Mouse (Mus musculus) macrophage (primary cell): ENCODE results near the gene Armt1. TPM values are rescaled to one million over a fixed set of nuclear protein-coding genes. Genes with fewer than 3 reads are reported as not detected.

Experiments
- H3K27ac ChIP-seq: fragments of 350-480 bp; formaldehyde crosslinking; 2 replicates; pipeline ENCODE4 v1.9.0; 2021
- H3K36me3 ChIP-seq: fragments of 350-480 bp; formaldehyde crosslinking; 2 replicates; pipeline ENCODE4 v1.9.0; 2021; ENCODE audit errors: inconsistent target
- H3K4me3 ChIP-seq: fragments of 350-480 bp; formaldehyde crosslinking; 2 replicates; pipeline ENCODE4 v1.9.0; 2021; ENCODE audit errors: inconsistent target
- H3K79me2 ChIP-seq: fragments of 350-480 bp; formaldehyde crosslinking; 2 replicates; pipeline ENCODE4 v1.9.0; 2021; ENCODE audit errors: inconsistent target
- WGBS: methylation state at CpG from one replicate; pipeline ENCODE4 v1.1.7; 2026; ENCODE audit warnings: inconsistent platforms; ENCODE audit not compliant: missing documents; 5-methylcytosine and 5-hydroxymethylcytosine counted together
- polyA plus RNA-seq: library from polyadenylated mRNA; stranded (reverse); fragments of 250-400 nt; gene quantifications from 3 replicates; pipeline ENCODE4 v1.2.4, GENCODE M21; 2018; ENCODE audit warnings: inconsistent platforms

Gene Armt1
- polyA plus RNA-seq, 1 experiment from 2014 or later: 11.5 TPM

DNA sequence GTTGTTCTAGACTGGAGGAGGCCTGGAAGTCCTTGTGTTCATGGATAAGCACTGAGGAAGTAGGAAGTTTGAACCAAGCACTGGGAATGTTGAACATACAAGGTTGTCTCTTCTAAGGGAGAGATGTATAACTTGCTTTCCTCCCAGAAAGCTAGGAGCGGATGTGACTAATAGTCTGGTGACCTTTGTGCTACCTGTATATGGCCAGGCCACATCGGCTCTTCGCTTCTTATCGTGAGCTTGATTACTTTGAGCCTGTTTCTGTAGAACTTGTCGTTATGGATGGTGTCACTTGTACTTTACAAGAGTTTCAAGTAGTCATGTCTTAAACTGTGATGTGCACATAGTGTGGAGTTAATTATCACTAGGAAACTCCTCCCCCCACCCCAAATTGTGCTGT lies 44.3 kb downstream of the Armt1 start:
- Histone ChIP-seq H3K4me3 (no peak overlapping the region), H3K79me2 (no peaks in the 10 kb centered on the region), H3K36me3 (no peaks in the 10 kb centered on the region), H3K27ac (no peak overlapping the region)
- 89% methylated on average over 5 of the region's 5 CpGs for whole genome bisulfite sequencing

DNA sequence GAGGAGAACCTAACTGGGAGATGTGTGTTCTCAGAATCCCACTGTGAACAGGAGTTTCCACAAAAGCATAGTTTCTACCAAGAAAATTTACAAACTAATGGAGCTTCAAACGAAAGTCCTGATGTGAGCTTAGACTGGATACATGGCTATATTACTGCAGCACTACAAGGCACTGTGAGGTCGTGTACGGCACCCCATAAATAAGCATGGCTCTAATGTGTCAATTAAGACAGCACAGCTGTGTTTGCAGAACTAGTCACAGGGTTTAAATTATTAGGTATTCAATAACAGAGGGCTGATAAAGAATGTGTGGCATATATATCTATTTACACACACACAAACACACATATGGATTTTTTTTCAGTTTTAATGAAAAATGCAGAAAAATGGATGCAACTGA lies 48.7 kb downstream of the Armt1 start:
- WGBS: 100% methylated on average over 3 of the region's 3 CpGs

DNA sequence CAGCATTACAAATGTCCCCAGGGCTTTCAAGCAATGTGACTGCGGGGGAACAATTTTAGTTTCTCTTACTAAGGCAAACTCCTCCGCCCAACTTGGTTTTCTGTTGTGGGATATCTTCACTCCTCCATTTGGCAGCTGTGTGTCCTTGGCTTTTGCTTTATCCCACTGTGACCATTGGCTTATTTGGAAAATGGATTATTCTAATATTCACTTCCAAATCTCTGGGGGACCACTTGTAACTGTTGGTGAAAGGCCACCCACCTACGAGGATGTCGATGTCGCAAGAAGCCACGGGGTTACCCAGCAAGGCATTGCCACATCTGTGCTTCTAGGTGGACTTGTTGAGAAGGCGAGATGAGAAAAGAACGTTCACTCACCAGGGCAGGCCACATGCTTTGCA lies 49.4 kb downstream of the Armt1 start:
- no peaks in the 10 kb centered on the region for H3K36me3 ChIP-seq
- WGBS: 52% methylated on average over 8 of the region's 8 CpGs
- H3K79me2 ChIP-seq: no peaks in the 10 kb centered on the region
- no peak overlapping the region for H3K27ac ChIP-seq
- H3K4me3 ChIP-seq: no peak overlapping the region

More for the DNA sequence above, 48.7 kb downstream of the Armt1 start:
- no peak overlapping the region for H3K4me3 ChIP-seq
- H3K79me2 ChIP-seq: no peaks in the 10 kb centered on the region
- H3K36me3 ChIP-seq: no peaks in the 10 kb centered on the region
- H3K27ac ChIP-seq: no peak overlapping the region

DNA sequence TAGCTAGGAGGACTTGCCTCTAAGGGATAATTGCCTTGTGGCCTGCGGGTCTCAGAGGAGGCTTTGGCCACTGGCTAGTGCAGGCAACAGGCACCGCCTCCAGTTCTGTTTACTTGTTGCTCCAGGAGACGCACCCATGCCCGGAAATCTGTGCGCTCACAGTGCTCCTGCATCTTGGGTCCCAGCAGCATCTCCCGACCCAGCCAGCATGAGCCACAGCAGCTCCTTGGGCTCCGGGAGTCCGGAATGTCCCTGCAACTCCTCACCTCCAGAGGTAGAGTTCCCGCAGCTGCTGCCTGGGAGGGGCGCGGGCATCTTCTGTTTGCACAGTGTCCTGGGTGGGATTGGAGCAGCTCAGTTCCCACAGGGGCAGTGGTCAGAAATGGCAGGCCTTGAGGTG lies 50.1 kb downstream of the Armt1 start, which contains the start of gene Ccdc170:
Gene Ccdc170, plus strand, starts transcription at position 148 of the 400 bp plus-strand sequence.
- WGBS: 96% methylated on average over 11 of the region's 11 CpGs
- no peaks in the 10 kb centered on the region for H3K36me3 ChIP-seq

DNA sequence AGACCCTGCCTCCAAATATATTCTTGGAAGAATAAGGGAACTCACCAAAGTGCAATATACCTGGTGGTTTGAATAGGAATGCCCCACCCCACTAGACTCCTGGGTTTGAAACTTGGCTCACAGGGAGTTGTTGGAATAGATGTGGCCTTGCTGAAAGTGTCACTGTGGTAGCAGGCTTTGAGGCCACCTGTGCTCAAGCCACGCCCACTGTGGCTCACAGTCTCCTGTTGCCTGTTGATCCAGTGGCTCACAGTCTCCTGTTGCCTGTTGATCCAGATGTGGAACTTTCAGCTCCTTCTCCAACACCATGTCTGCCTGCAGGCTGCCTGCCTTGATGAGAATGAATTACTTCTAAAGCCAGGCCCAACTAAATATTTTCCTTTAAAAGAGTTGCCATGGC lies 51.6 kb downstream of the Armt1 start:
- no peaks in the 10 kb centered on the region for H3K79me2 ChIP-seq
- no peak overlapping the region for H3K4me3 ChIP-seq
- WGBS: 100% methylated on average over 1 of the region's 1 CpGs
- H3K36me3 ChIP-seq: no peaks in the 10 kb centered on the region
- H3K27ac ChIP-seq: no peak overlapping the region

More for the DNA sequence above, 50.1 kb downstream of the Armt1 start, which contains the start of gene Ccdc170:
- no peaks in the 10 kb centered on the region for H3K79me2 ChIP-seq
- no peak within 1 kb of the TSS for H3K27ac ChIP-seq
- no peak within 1 kb of the TSS for H3K4me3 ChIP-seq

DNA sequence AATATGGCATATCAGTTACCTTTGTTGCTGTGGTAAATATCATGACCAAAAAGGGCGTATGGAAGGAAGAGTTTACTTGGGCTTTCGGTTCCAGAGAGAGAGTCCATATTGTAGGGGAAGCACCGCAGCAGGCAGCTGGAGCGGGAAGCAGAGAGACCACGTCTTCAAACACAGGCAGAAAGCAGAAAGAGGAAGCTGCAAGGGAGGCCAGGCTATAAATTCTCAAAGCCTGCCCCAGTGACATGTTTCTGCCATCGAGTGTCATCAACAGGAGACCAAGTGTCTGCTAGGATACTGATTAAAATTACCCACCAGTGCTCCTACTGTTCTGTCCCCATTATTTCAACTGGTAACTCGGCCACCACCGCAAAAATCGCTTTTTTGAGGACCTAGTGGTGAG lies 52.7 kb downstream of the Armt1 start:
- Histone ChIP-seq H3K36me3 (no peaks in the 10 kb centered on the region), H3K27ac (no peak overlapping the region)
- WGBS: 52% methylated on average over 9 of the region's 9 CpGs

DNA sequence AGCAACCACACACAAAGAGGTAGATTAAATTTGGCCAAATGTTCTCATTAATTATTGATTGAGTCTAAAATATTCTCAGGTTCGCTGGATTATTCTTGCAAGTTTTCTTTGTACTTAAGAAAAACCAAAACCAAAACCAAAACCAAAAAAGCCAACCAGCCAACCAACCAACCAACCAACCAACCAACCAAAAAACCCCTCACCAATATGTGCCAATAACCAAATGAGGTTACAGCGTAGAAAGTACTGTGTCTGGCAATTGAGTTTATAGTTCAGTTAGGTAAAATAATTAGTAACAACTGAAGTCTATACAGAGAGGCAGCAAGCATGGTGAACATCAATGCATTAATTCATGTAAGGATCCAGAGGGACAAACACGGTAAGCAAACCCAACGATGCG lies 57.6 kb downstream of the Armt1 start:
- Histone ChIP-seq H3K79me2 (no peaks in the 10 kb centered on the region), H3K27ac (no peak overlapping the region), H3K36me3 (no peaks in the 10 kb centered on the region), H3K4me3 (no peak overlapping the region)
- WGBS: 94% methylated on average over 5 of the region's 5 CpGs

More for the DNA sequence above, 52.7 kb downstream of the Armt1 start:
- Histone ChIP-seq H3K4me3 (no peak overlapping the region), H3K79me2 (no peaks in the 10 kb centered on the region)

DNA sequence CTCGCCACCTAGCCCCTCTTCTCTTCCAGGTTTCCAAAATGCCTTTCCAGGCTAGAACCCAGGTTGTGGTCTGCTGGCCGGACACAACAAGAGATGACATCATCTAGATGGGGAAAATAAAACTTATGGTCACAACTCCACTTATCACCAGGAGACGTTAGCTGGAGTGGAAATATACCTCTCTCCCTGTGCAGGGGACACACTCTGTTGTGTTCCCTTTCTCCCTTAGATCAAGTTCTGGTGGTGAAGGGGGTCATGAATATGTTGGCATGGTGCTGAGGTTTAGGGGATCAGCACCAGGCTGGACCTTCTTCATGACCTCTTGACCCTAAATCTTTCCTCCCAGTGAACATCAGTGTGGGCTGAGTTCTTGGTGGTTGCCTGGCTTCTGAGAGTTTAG lies 59.0 kb downstream of the Armt1 start:
- H3K79me2 ChIP-seq: no peaks in the 10 kb centered on the region
- no peak overlapping the region for H3K4me3 ChIP-seq
- H3K27ac ChIP-seq: no peak overlapping the region
- H3K36me3 ChIP-seq: no peaks in the 10 kb centered on the region
- WGBS: 27% methylated on average over 2 of the region's 3 CpGs

DNA sequence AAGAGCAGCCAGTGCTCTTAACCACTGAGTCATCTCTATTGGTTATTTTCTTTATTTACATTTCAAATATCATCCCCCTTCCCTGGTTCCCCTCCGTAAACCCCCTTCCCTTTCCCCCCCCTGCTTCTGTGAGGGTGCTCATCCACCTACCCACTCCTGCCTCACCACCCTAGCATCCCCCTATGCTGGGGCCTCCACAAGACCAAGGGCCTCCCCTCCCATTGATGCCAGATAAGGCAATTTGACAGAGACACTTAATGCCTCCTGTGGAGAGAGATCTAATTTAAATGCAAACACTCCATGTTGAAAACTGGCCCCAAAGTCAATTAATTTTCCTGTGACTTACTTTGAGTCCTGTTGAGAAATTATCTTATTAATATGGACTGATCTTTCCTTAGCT lies 59.8 kb downstream of the Armt1 start:
- Histone ChIP-seq H3K4me3 (no peak overlapping the region), H3K79me2 (no peaks in the 10 kb centered on the region), H3K36me3 (no peaks in the 10 kb centered on the region), H3K27ac (no peak overlapping the region)
- no CpG with 5 or more reads among the region's 1 CpGs for WGBS

DNA sequence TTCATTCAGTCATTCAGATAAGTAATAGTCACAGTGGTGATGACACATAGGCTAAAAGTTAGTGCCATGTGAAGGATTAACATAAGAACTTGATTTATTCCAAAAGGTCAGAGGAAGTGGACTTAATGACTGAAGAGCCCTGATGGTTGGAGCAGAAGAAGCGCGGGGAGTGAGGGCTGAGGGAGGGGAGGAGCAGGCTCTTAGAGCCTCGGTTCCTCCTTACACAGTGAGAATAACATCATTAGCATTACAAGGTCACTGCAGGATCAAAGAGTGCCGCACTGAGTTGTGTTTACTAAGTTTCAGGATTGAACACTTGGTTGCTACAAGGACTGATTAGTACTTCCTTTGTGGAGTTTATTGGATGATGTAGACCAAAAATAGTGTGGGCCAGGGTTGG lies 60.6 kb downstream of the Armt1 start:
- 68% methylated on average over 4 of the region's 4 CpGs for WGBS
- H3K27ac ChIP-seq: no peak overlapping the region
- no peak overlapping the region for H3K4me3 ChIP-seq
- no peaks in the 10 kb centered on the region for H3K36me3 ChIP-seq
- H3K79me2 ChIP-seq: no peaks in the 10 kb centered on the region

DNA sequence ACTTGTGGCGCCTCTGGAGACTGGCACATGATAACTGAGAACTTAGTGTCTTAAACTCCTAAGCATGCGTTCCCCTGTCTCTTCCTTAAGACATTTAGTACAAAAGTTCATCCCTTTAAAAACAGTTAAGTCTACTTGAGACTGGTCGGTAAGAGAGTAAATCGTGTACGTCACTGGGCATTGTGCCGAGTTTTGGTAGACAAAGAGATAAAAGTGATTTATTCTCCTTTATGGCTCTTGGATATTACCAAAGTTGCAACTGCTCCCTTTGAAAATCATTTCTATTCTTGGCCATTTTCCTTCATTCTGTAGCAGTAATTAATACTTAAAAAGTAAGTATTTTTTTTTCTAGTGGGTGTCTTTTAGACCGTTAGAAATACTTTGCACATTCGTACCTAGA lies 71.0 kb downstream of the Armt1 start:
- H3K79me2 ChIP-seq: no peaks in the 10 kb centered on the region
- H3K27ac ChIP-seq: no peak overlapping the region
- 94% methylated on average over 8 of the region's 8 CpGs for WGBS
- H3K4me3 ChIP-seq: no peak overlapping the region
- H3K36me3 ChIP-seq: no peaks in the 10 kb centered on the region

Other genes starting within 250 kb of the Armt1 start
- gene Akap12, start 166.1 kb upstream of the Armt1 start, polyA plus RNA-seq: 0.20 to 0.29 TPM (median 0.22 TPM) in 3 replicates
- gene Zbtb2, start 44.4 kb upstream of the Armt1 start, polyA plus RNA-seq: 8.1 to 9.6 TPM (median 8.4 TPM) in 3 replicates
- gene Rmnd1, start 79 bp upstream of the Armt1 start, polyA plus RNA-seq: 23.4 to 43.3 TPM (median 41.0 TPM) in 3 replicates
- not detected in 3 replicates for gene Ccdc170, start 50.0 kb downstream of the Armt1 start, polyA plus RNA-seq
- 1.1 to 4.2 TPM (median 1.2 TPM) in 3 replicates for gene Esr1, start 179.1 kb downstream of the Armt1 start, polyA plus RNA-seq